Mouse (Mus musculus) myocyte (in vitro differentiated cells): ENCODE data around the gene Hnrnpul1.

Experiments
- CEBPB ChIP-seq: IDR thresholded peaks from 2 replicates; pipeline ENCODE4 v1.6.1; 2011; ENCODE audit warnings: mild to moderate bottlenecking, moderate library complexity; ENCODE audit not compliant: poor library complexity, insufficient read depth, severe bottlenecking
- E2F4 ChIP-seq: IDR thresholded peaks from one replicate; pipeline ENCODE4 v1.6.1; 2011; ENCODE audit warnings: mild to moderate bottlenecking, control low read depth, moderate library complexity; ENCODE audit not compliant: insufficient read depth
- MYOD1 ChIP-seq, 3 experiments: IDR thresholded peaks; one replicate each; pipeline ENCODE4 v1.6.1; 2011; ENCODE audit warnings: control low read depth in 2 of 3, low read depth in 2 of 3, mild to moderate bottlenecking in 2 of 3, moderate library complexity in 1 of 3; ENCODE audit not compliant: insufficient read length in 2 of 3, control insufficient read depth in 1 of 3
- POLR2A ChIP-seq: IDR thresholded peaks from one replicate; pipeline ENCODE4 v1.6.1; 2011; ENCODE audit warnings: low read depth, mild to moderate bottlenecking, control low read depth, moderate library complexity; ENCODE audit not compliant: insufficient read length
- POLR2AphosphoS2 ChIP-seq: IDR thresholded peaks from one replicate; pipeline ENCODE4 v1.6.1; 2011; ENCODE audit warnings: low read depth, control low read depth; ENCODE audit not compliant: insufficient read length
- SRF ChIP-seq: IDR thresholded peaks from one replicate; pipeline ENCODE4 v1.6.1; 2011; ENCODE audit warnings: low read depth; ENCODE audit not compliant: control insufficient read depth, insufficient read length
- TCF12 ChIP-seq: IDR thresholded peaks from one replicate; pipeline ENCODE4 v1.6.1; 2011; ENCODE audit warnings: mild to moderate bottlenecking, control low read depth; ENCODE audit not compliant: poor library complexity, insufficient read depth, severe bottlenecking
- TCF3 ChIP-seq: IDR thresholded peaks from one replicate; pipeline ENCODE4 v1.6.1; 2011; ENCODE audit warnings: low read depth, control low read depth; ENCODE audit not compliant: insufficient read length

- TF ChIP-seq POLR2A (no peak), SRF (no peak), MYOD1 (IDR thresholded peaks at IDR 0.05; ENCODE audit: control insufficient read depth in 1 of 3, insufficient read length in 2 of 3, low read depth in 2 of 3) (peak in 1 of 3 experiments; percentile 67), TCF12 (no peak), POLR2AphosphoS2 (peak; percentile 30), E2F4 (no peak), TCF3 (no peak), CEBPB (no peak)
Observed at GRCm38 (mm10) chr7:25707581-25708292, 46.8 kb downstream of the Hnrnpul1 start.
